Mouse (Mus musculus) limb, embryonic 14.5 days (tissue): ENCODE data around the gene Lrmp. TPM values are rescaled to one million over a fixed set of nuclear protein-coding genes. Genes with fewer than 3 reads are reported as not detected.

Experiments
- ATAC-seq: fragments of 200-750 bp; cut with Nextera tagmentation; 2 replicates; pipeline ENCODE4 v1.8.0; 2017; ENCODE audit warnings: low read depth, moderate number of reproducible peaks, moderate TSS enrichment; ENCODE audit not compliant: low FRiP score
- DNase-seq: peaks from one replicate; pipeline ENCODE4 v3.0.0-alpha.2; 2015; ENCODE audit warnings: low spot score
- H3K27ac ChIP-seq: fragments of 300-500 bp; sonication (generic); replicated peaks from 2 replicates; pipeline ENCODE4 v1.5.1; 2014; ENCODE audit warnings: low read depth, mild to moderate bottlenecking, low read length, moderate library complexity, mixed read lengths
- H3K27me3 ChIP-seq: fragments of 300-500 bp; sonication (generic); 2 replicates; pipeline ENCODE4 v1.6.1; 2014; ENCODE audit warnings: low read length, mixed read lengths; ENCODE audit not compliant: control insufficient read depth, insufficient read depth
- H3K36me3 ChIP-seq: fragments of 300-500 bp; sonication (generic); 2 replicates; pipeline ENCODE4 v1.6.1; 2014; ENCODE audit warnings: mild to moderate bottlenecking, low read length, moderate library complexity, mixed read lengths; ENCODE audit not compliant: control insufficient read depth, insufficient read depth
- H3K4me1 ChIP-seq: fragments of 300-500 bp; sonication (generic); 2 replicates; pipeline ENCODE4 v1.6.1; 2014; ENCODE audit warnings: antibody characterized with exemption, low read length, mixed read lengths; ENCODE audit not compliant: control insufficient read depth, insufficient read depth
- H3K4me2 ChIP-seq: fragments of 300-500 bp; sonication (generic); replicated peaks from 2 replicates; pipeline ENCODE4 v1.6.1; 2014; ENCODE audit warnings: low read depth, mild to moderate bottlenecking, low read length, moderate library complexity; ENCODE audit not compliant: severe bottlenecking
- H3K4me3 ChIP-seq: fragments of 300-500 bp; sonication (generic); replicated peaks from 2 replicates; pipeline ENCODE4 v1.5.1; 2014; ENCODE audit warnings: low read length
- H3K9ac ChIP-seq: fragments of 300-500 bp; sonication (generic); 2 replicates; pipeline ENCODE4 v1.6.1; 2014; ENCODE audit warnings: mild to moderate bottlenecking, low read depth, low read length, moderate library complexity; ENCODE audit not compliant: severe bottlenecking
- H3K9me3 ChIP-seq: fragments of 300-500 bp; sonication (generic); 2 replicates; pipeline ENCODE4 v1.6.1; 2016; ENCODE audit warnings: low read length; ENCODE audit not compliant: control insufficient read depth
- POLR2A ChIP-seq: fragments of 200-500 bp; IDR thresholded peaks from 2 replicates; pipeline ENCODE4 v1.8.0; 2012; ENCODE audit warnings: inconsistent platforms, mild to moderate bottlenecking, moderate library complexity, borderline replicate concordance; ENCODE audit not compliant: insufficient read depth, insufficient read length; ENCODE audit errors: extremely low read depth
- WGBS: fragments of 180-500 bp; shearing (Covaris S2); extraction: QIAGEN DNeasy Blood & Tissue Kit; methylation state at CpG from one replicate; pipeline ENCODE4 v1.1.7; 2014; 5-methylcytosine and 5-hydroxymethylcytosine counted together
- polyA plus RNA-seq, 2 experiments: library from polyadenylated mRNA; depleted of rRNA in 1 of 2; stranded (reverse) in 1 of 2; unstranded in 1 of 2; fragments of >200 nt; fragmentation: Nextera tagmentation in 1 of 2; extraction: Ambion mirVana in 1 of 2; gene quantifications; 2 replicates each; pipeline versions ENCODE4 v1.2.1 to v1.2.3; 2012 to 2014

Lrmp gene
- polyA plus RNA-seq, 2 experiments: 4.3 to 5.5 TPM

DNA sequence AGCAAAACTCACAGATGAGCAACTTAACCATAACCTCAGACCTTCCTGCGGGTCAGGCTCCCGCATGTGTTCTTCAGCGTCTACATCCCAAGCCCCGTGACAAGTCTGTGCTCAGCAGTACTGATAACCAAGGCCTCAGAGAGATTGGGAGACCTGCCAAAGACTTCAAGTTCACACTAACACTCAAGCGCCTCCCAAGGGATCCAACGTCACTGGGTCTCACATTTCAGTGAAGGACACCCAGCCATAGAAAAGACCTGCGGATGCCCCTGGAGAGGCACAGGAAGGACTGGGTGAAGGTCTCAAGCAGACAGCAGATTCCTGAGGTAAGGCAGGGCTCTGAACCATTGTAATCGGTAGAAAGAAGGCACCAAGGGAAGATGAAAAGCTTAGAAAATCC, 66.6 kb downstream of the Lrmp start:
- WGBS: 72% methylated on average over 8 of the region's 8 CpGs
- no peak for DNase-seq
- Histone ChIP-seq H3K9me3 (no peaks in the 10 kb centered on the region), H3K36me3 (no peaks in the 10 kb centered on the region), H3K27ac (no peak overlapping the region), H3K9ac (no peak overlapping the region), H3K4me2 (no peak overlapping the region), H3K27me3 (no peaks in the 10 kb centered on the region), H3K4me3 (no peak overlapping the region), H3K4me1 (no peaks in the 10 kb centered on the region)
- no peak for TF ChIP-seq POLR2A
- ATAC-seq: no peak

DNA sequence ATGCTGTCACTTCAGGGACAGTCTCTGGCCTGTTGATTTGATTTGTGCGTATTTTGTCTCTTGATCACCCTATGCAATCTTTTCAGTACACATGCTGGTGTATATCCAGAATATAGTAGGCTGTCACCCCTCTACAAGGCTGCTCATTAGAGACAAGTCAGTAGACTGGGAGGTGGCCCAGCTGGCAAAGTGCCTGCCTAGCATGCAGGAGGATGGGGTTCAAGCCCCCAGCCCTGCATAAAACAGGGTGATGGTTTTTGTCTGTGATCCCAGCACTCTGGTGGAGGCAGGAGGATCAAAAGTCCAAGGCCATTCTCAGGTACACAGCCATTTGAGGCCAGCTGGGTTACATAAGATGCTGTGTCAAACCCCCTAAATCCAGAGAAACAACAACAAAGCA, 70.6 kb downstream of the Lrmp start:
- Histone ChIP-seq H3K4me1 (no peaks in the 10 kb centered on the region), H3K36me3 (no peaks in the 10 kb centered on the region), H3K4me2 (no peak overlapping the region), H3K9ac (no peak overlapping the region), H3K27me3 (no peaks in the 10 kb centered on the region), H3K27ac (no peak overlapping the region), H3K9me3 (no peaks in the 10 kb centered on the region), H3K4me3 (no peak overlapping the region)
- no peak for ATAC-seq
- no peak for DNase-seq
- 95% methylated on average over 1 of the region's 1 CpGs for WGBS
- no peak for TF ChIP-seq POLR2A

DNA sequence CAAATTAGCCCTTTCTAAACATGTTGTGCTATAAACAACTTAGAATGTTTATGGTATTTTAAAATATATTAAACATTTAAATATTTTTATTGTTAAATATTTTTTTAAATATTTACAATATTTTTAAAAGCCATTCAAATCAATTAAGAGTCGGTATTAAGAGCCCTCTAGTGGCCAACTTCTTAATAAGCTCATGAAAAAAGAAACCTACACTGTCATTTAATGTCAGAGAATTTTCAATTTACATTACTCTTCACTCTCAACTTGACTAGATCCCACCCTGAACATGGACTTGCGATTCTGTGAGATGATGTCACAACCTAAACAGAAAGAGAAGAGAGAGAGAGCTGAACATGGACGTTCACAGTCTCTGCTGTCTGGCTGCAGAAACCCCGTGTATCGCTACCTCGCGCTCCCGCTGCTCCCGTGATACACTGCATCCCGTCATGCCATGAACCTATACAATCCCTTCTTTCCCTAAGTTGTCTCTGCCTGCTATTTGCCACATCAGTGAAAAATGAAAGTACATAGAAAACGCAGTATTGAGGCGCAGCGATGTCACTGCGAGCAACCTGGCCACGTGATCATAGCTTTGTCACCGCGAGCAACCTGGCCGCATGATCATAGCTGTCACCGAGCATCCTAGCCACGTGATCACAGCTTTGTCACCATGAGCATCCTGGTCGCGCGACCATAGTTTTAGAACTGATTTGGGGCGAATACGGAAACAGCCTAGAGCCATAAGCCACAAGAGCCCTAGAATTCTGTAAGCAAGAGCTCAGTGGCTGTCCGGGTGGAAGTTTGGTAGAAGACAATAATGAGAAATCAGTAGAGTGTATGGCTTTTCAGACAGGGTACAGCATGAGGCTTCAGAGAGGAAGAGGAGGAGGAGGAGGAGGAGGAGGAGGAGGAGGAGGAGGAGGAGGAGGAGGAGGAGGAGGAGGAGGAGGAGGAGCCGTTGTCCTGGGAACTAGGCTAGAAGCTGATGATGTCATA, 71.9 kb downstream of the Lrmp start:
- no peak for TF ChIP-seq POLR2A
- Histone ChIP-seq H3K9me3 (no peaks in the 10 kb centered on the region), H3K4me2 (peak overlapping the region; percentile 30), H3K27ac (no peak overlapping the region), H3K4me1 (no peaks in the 10 kb centered on the region), H3K27me3 (no peaks in the 10 kb centered on the region), H3K36me3 (no peaks in the 10 kb centered on the region), H3K4me3 (peak overlapping the region; percentile 23), H3K9ac (no peak overlapping the region)
- DNase-seq (peak; percentile 79), ATAC-seq (no peak)
- WGBS: 54% methylated on average over 27 of the region's 27 CpGs

DNA sequence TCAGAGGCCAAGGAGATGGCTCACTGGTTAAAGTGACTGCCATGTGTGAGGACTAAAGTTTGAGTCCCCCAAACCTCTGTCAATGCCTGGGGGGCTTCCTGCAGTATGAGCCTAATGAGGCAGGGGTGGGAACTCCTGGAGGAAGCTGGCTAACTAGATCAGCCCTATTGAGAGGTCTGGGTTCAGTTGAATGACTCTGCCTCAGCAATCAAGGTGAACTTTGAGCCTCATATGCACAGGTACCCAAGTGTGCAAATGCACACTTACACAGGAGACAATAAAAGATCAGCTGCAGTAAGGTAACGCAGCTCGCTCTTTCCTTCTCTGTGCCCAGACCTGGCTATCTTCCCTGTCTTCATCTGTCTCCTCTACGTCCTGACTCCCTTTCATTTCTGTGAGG, 77.6 kb downstream of the Lrmp start:
- 93% methylated on average over 3 of the region's 3 CpGs for WGBS
- TF ChIP-seq POLR2A: no peak
- Histone ChIP-seq H3K4me1 (no peaks in the 10 kb centered on the region), H3K27me3 (no peaks in the 10 kb centered on the region), H3K9ac (no peak overlapping the region), H3K9me3 (no peaks in the 10 kb centered on the region), H3K36me3 (no peaks in the 10 kb centered on the region), H3K27ac (no peak overlapping the region), H3K4me2 (no peak overlapping the region), H3K4me3 (no peak overlapping the region)
- DNase-seq: no peak
- no peak for ATAC-seq

DNA sequence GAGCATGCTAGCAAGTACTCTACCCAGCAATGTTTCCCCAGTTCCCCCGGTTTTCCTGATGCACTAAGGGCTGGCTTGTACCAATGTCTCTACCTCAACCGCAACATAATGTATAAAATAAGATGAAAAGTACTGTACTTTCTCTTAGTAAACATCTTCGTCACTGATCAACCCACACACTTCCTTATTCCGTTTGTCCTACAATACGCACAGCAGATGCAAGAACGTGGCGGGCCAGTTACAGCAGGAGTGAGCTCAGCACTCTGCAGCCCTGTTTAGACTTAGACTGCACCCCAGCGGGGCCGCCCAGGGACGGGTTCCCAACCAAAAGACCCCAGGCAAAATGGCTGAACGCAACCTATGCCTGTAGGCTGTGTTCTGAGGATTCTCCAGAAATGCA, 78.0 kb downstream of the Lrmp start:
- DNase-seq: no peak
- 75% methylated on average over 11 of the region's 11 CpGs for WGBS
- no peak overlapping the region for H3K4me2 ChIP-seq

More for the DNA sequence above, 78.0 kb downstream of the Lrmp start:
- no peak overlapping the region for H3K9ac ChIP-seq
- no peaks in the 10 kb centered on the region for H3K9me3 ChIP-seq
- H3K4me3 ChIP-seq: no peak overlapping the region
- H3K27ac ChIP-seq: no peak overlapping the region
- H3K27me3 ChIP-seq: no peaks in the 10 kb centered on the region
- no peaks in the 10 kb centered on the region for H3K36me3 ChIP-seq
- no peak for TF ChIP-seq POLR2A
- H3K4me1 ChIP-seq: no peaks in the 10 kb centered on the region
- ATAC-seq: no peak
